Mouse (Mus musculus) CH12.LX (cell line): Measurements from ENCODE around the gene Zfp11. TPM values are rescaled to one million over a fixed set of nuclear protein-coding genes. Genes with fewer than 3 reads are reported as not detected.
"Not testable (repeated sequence)": the region's sequence is repeated elsewhere in the genome, so short reads cannot be mapped to it uniquely, and the experiment has no call there.

Experiments
- DNase-seq: peaks from one replicate; pipeline ENCODE4 v3.0.0-alpha.2; 2013; ENCODE audit errors: extremely low read depth
- H3K27ac ChIP-seq: 2 replicates; pipeline ENCODE4 v1.5.1; 2012; ENCODE audit warnings: low read depth, mild to moderate bottlenecking, control low read depth, moderate library complexity; ENCODE audit not compliant: insufficient read depth
- H3K27me3 ChIP-seq: replicated peaks from 2 replicates; pipeline ENCODE3; 2012; ENCODE audit warnings: inconsistent platforms
- H3K36me3 ChIP-seq, 2 experiments: replicated peaks in 1 of 2; 2 replicates each; pipeline versions ENCODE3 to v1.6.1; 2012; ENCODE audit warnings: inconsistent platforms in 1 of 2, low read length in 1 of 2, mild to moderate bottlenecking in 1 of 2, mixed read lengths in 1 of 2, moderate library complexity in 1 of 2; ENCODE audit not compliant: control insufficient read depth in 1 of 2, insufficient read depth in 1 of 2
- H3K4me1 ChIP-seq, 2 experiments: 2 replicates each; pipeline ENCODE4 v1.6.1; 2012; ENCODE audit warnings: inconsistent platforms in 1 of 2, moderate library complexity in 1 of 2; ENCODE audit not compliant: insufficient read depth in 2 of 2, control insufficient read depth in 1 of 2
- H3K4me2 ChIP-seq: 2 replicates; pipeline ENCODE4 v1.6.1; 2012; ENCODE audit warnings: low read depth, mild to moderate bottlenecking, control low read depth; ENCODE audit not compliant: poor library complexity, insufficient read depth, severe bottlenecking
- H3K4me3 ChIP-seq, 3 experiments: fragments of 150-350 bp in 1 of 3; sonication (generic) in 1 of 3; replicated peaks in 1 of 3; 2 replicates each; pipeline versions ENCODE3 to v1.5.1; 2011 to 2012; ENCODE audit warnings: low read depth in 2 of 3, low read length in 2 of 3, mild to moderate bottlenecking in 2 of 3, moderate library complexity in 2 of 3, control low read depth in 1 of 3, improper control_type of control experiment in 1 of 3, inconsistent platforms in 1 of 3, mixed read lengths in 1 of 3; ENCODE audit not compliant: poor library complexity in 1 of 3
- H3K79me2 ChIP-seq: replicated peaks from 2 replicates; pipeline ENCODE4 v1.6.1; 2012; ENCODE audit warnings: mild to moderate bottlenecking, moderate library complexity; ENCODE audit not compliant: control insufficient read depth, poor library complexity, insufficient read depth, severe bottlenecking; ENCODE audit errors: extremely low read depth
- H3K9ac ChIP-seq: 2 replicates; pipeline ENCODE4 v1.6.1; 2012; ENCODE audit warnings: low read depth, mild to moderate bottlenecking, control low read depth, moderate library complexity; ENCODE audit not compliant: insufficient read depth
- H3K9me3 ChIP-seq: replicated peaks from 2 replicates; pipeline ENCODE3; 2012; ENCODE audit warnings: low read length, inconsistent platforms, mixed read lengths
- CHD1 ChIP-seq: IDR thresholded peaks from 2 replicates; pipeline ENCODE4 v1.6.1; 2012; ENCODE audit warnings: low read depth, low read length, improper control_type of control experiment, inconsistent platforms
- ELF1 ChIP-seq: IDR thresholded peaks from 2 replicates; pipeline ENCODE4 v1.6.1; 2014; ENCODE audit warnings: low read depth, mild to moderate bottlenecking, inconsistent platforms, low read length, improper control_type of control experiment
- EP300 ChIP-seq: IDR thresholded peaks from 2 replicates; pipeline ENCODE4 v1.6.1; 2011; ENCODE audit warnings: low read length, improper control_type of control experiment
- HCFC1 ChIP-seq: IDR thresholded peaks from 2 replicates; pipeline ENCODE4 v1.6.1; 2012; ENCODE audit warnings: low read depth, mild to moderate bottlenecking, inconsistent platforms, low read length, improper control_type of control experiment
- JUN ChIP-seq: IDR thresholded peaks from 2 replicates; pipeline ENCODE4 v1.6.1; 2011; ENCODE audit warnings: low read depth, mild to moderate bottlenecking, low read length, improper control_type of control experiment, moderate library complexity; ENCODE audit not compliant: insufficient read depth
- MAX ChIP-seq: IDR thresholded peaks from 2 replicates; pipeline ENCODE4 v1.6.1; 2011; ENCODE audit warnings: low read length, improper control_type of control experiment
- MEF2A ChIP-seq: IDR thresholded peaks from 2 replicates; pipeline ENCODE4 v1.6.1; 2014; ENCODE audit warnings: low read depth, mild to moderate bottlenecking, inconsistent platforms, low read length, improper control_type of control experiment, borderline replicate concordance
- NELFE ChIP-seq: IDR thresholded peaks from 2 replicates; pipeline ENCODE4 v1.6.1; 2011; ENCODE audit warnings: low read depth, low read length, improper control_type of control experiment
- SIN3A ChIP-seq: IDR thresholded peaks from 2 replicates; pipeline ENCODE4 v1.6.1; 2012; ENCODE audit warnings: low read length, improper control_type of control experiment, inconsistent platforms
- TCF12 ChIP-seq: IDR thresholded peaks from 2 replicates; pipeline ENCODE4 v1.6.1; 2014; ENCODE audit warnings: low read depth, mild to moderate bottlenecking, inconsistent platforms, low read length, improper control_type of control experiment
- USF2 ChIP-seq: conservative IDR thresholded peaks from 2 replicates; pipeline ENCODE4 v1.6.1; 2011; ENCODE audit warnings: low read depth, low read length, improper control_type of control experiment
- ZKSCAN1 ChIP-seq: IDR thresholded peaks from 2 replicates; pipeline ENCODE4 v1.6.1; 2012; ENCODE audit warnings: low read depth, inconsistent platforms, low read length, improper control_type of control experiment, borderline replicate concordance
- ZNF384 ChIP-seq: IDR thresholded peaks from 2 replicates; pipeline ENCODE4 v1.6.1; 2012; ENCODE audit warnings: low read depth, low read length, improper control_type of control experiment, inconsistent platforms
- dilution Hi-C: fragments of 300-500 bp; cut with MboI; formaldehyde crosslinking; loops from 2 replicates; pipeline ENCODE4 v1.14.3; 2020; ENCODE audit warnings: low sequenced_read_pairs; ENCODE audit not compliant: extremely low pct_unique_long_range_greater_than_20kb, extremely low pct_ligation_motif_present
- in situ Hi-C: fragments of 300-500 bp; cut with MboI; formaldehyde crosslinking; loops from 3 replicates; pipeline ENCODE4 v1.14.3; 2019; ENCODE audit warnings: low sequenced_read_pairs, low pct_ligation_motif_present, low pct_unique_long_range_greater_than_20kb, mixed read lengths
- polyA plus RNA-seq: library from polyadenylated mRNA; unstranded; fragments of >175 nt; gene quantifications from 2 replicates; pipeline ENCODE4 v1.2.1, GENCODE M21; 2012; ENCODE audit warnings: low read depth; ENCODE audit not compliant: insufficient read length
- total RNA-seq, 2 experiments: library from RNA; depleted of rRNA; stranded (reverse); fragments of 300-350 nt in 1 of 2; fragments of >200 nt in 1 of 2; gene quantifications; 2 replicates each; pipeline ENCODE4 v1.2.3; 2012 to 2014

Gene Zfp11
- total and polyA plus RNA-seq, 3 experiments, result not detected

GRCm38 (mm10) chr5:129657931-129658330 lies 12.0 kb downstream of the Zfp11 start:
- no peak overlapping the region for H3K9ac ChIP-seq
- in situ Hi-C loops, result no loop called here
- H3K4me2 ChIP-seq, result no peak overlapping the region
- DNase-seq, result no peak
- no peaks in the 10 kb centered on the region for H3K79me2 ChIP-seq
- no peaks in the 10 kb centered on the region for H3K4me1 ChIP-seq
- dilution Hi-C loops, result no loop called here
- H3K4me3 ChIP-seq, result no peak overlapping the region
- H3K36me3 ChIP-seq, result no peaks in the 10 kb centered on the region
- TF ChIP-seq USF2 (no peak), MAX (no peak)
- no peaks in the 10 kb centered on the region for H3K9me3 ChIP-seq
- H3K27ac ChIP-seq, result no peak overlapping the region
- peaks cover 86% of the 10 kb centered on the region for H3K27me3 ChIP-seq

DNA sequence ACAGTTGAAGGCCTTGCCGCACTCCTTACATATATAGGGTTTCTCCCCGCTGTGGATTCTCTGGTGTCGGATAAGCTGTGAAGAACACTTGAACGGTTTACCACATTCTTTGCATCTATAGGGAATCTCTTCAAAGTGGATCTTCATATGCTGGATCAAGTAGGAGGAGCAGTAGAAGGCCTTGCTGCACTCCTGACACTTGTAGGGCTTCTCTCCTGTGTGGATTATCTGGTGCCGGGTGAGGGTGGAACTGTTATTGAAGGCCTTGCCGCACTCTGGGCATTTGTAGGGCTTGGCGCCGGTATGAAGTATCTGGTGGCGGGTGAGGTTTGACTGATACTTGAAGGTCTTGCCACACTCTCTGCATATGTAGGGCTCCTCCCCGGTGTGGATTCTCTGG lies 12.9 kb downstream of the Zfp11 start:
- peaks cover 81% of the 10 kb centered on the region for H3K27me3 ChIP-seq
- dilution Hi-C loops, result no loop called here
- no peaks in the 10 kb centered on the region for H3K36me3 ChIP-seq
- no peak overlapping the region for H3K4me3 ChIP-seq
- no peak overlapping the region for H3K9ac ChIP-seq
- H3K4me1 ChIP-seq, result no peaks in the 10 kb centered on the region
- H3K9me3 ChIP-seq, result no peaks in the 10 kb centered on the region
- DNase-seq, result no peak
- H3K79me2 ChIP-seq, result no peaks in the 10 kb centered on the region
- TF ChIP-seq HCFC1, result no peak
- no peak overlapping the region for H3K27ac ChIP-seq
- H3K4me2 ChIP-seq, result no peak overlapping the region
- in situ Hi-C loops, result no loop called here

GRCm38 (mm10) chr5:129650858-129651257 lies 19.0 kb downstream of the Zfp11 start:
- no peak for TF ChIP-seq TCF12
- no peak for TF ChIP-seq ZNF384
- no peak for TF ChIP-seq MEF2A
- no peak for TF ChIP-seq MAX
- no peak for TF ChIP-seq ZKSCAN1
- no peak for TF ChIP-seq EP300
- no peak for TF ChIP-seq SIN3A
- TF ChIP-seq ELF1, result no peak
- TF ChIP-seq CHD1, result no peak
- no peak for TF ChIP-seq JUN
- no peak for TF ChIP-seq NELFE
- in situ Hi-C loops, result no loop called here
- dilution Hi-C loops, result no loop called here

DNA sequence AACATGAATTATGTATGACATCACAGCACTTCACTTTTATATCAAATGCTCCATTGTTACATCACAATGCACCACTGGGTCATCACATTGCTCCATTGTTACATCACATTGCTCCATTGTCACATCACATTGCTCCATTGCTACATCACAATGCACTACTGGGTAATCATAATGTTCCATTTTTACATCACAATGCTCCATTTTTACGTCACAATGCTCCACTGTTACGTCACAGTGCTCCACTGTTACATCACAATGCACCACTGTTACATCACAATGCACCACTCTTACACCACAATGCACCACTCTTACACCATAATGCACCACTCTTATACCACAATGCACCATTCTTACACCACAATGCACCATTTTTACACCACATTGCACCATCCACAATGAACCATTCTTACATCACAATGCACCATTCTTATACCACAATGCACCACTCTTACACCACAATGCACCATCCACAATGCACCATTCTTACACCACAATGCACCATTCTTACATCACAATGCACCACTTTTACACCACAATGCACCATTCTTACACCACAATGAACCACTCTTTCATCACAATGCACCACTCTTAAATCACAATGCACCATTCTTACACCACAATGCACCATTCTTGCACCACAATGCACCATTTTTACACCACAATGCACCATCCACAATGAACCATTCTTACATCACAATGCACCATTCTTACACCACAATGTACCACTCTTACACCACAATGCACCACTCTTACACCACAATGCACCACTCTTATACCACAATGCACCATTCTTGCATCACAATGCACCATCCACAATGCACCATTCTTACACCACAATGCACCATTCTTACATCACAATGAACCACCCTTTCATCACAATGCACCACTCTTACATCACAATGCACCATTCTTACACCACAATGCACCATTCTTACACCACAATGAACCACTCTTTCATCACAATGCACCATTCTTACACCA lies 37.3 kb downstream of the Zfp11 start:
- H3K79me2 ChIP-seq, DNase-seq, H3K4me2 ChIP-seq, dilution Hi-C loops, in situ Hi-C loops, H3K9ac ChIP-seq, H3K36me3 ChIP-seq, H3K4me1 ChIP-seq, H3K9me3 ChIP-seq, H3K27ac ChIP-seq, H3K4me3 ChIP-seq: not testable (repeated sequence)
- peaks cover 51% of the 10 kb centered on the region for H3K27me3 ChIP-seq

More at GRCm38 (mm10) chr5:129650858-129651257, 19.0 kb downstream of the Zfp11 start:
- Histone ChIP-seq H3K9ac (no peak overlapping the region), H3K4me3 (no peak overlapping the region), H3K4me2 (no peak overlapping the region), H3K27ac (no peak overlapping the region), H3K4me1 (no peaks in the 10 kb centered on the region), H3K36me3 (no peaks in the 10 kb centered on the region), H3K79me2 (no peaks in the 10 kb centered on the region), H3K27me3 (peaks cover 35% of the 10 kb centered on the region), H3K9me3 (no peaks in the 10 kb centered on the region)
- no peak for DNase-seq
